Mouse (Mus musculus) brain, adult 10 weeks (tissue): Measurements from ENCODE around the gene Rwdd1. TPM values are rescaled to one million over a fixed set of nuclear protein-coding genes. Genes with fewer than 3 reads are reported as not detected.

Source experiments
- polyA plus RNA-seq: library from polyadenylated mRNA; stranded (reverse); fragments of 350-450 nt; fragmentation: Illumina TruSeq; extraction: RNeasy Lipid Tissue Mini Kit (QIAGEN cat#74804); gene quantifications from one replicate; pipeline ENCODE4 v1.2.3, GENCODE M21; 2015; ENCODE audit warnings: low read depth, low replicate concordance

The Rwdd1 gene
- polyA plus RNA-seq = 102 TPM

DNA sequence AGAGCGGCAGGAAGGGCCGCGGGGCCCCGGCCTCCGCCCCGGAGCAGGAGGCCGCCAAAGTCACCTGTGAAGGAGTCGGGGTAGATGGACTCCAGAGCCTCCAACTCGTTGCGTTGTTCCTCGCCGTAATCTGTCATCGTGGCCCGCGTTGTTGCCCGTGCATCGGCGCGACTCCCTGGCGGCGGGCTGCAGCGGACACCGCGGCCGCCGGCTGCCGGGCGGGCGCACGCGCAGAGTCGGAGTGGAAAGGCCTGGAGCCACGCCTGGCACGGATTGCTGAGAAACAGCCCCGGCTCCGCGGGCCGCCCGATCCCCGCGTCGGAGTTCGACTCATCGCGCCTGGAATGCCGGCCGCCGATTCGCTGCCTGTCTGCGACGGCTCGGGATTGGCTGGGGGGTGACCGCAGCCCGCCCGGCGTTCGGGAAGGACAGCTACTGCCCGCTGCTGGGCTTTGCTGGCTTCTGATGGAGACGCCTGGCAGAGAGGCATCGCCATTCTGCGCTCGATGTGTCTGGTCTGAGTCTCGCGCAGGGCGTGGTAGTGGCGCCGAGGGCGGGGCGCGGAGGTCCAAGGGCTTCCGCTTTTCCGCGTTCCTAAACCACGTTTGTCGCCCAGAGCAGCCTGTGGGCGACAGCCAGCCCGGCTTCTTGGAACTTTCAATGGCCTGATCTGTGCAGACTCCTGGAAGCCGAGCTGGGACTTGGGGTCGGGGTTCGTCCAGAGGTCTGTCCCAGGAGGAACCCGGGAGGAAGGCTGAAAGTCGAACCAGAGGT is at the start of gene Rwdd1:
Rwdd1 (minus strand) TSS at position 323 of the 774 bp plus-strand sequence.

DNA sequence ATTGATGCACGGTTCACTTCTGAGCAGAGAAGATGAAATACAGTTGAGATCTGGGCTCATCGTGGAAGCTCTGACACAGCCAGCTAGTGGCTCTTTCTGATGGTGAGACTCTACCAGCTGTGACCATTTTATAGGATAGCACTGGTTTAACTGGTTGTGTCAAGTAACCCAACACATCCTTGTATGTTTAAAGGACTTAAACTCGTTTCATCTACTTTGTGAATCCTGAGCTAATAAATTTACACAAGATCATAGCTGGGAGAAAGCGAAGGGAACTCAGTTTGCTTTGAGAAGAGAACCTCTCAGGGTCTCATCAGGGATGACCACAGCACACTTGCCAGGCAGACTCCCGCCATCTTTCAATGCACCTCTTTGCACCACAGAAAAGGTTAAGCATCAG is 24.8 kb upstream of the Rwdd1 start, which contains the start of gene Calhm4:
Calhm4 (minus strand) TSS at position 101 of the 400 bp plus-strand sequence.

DNA sequence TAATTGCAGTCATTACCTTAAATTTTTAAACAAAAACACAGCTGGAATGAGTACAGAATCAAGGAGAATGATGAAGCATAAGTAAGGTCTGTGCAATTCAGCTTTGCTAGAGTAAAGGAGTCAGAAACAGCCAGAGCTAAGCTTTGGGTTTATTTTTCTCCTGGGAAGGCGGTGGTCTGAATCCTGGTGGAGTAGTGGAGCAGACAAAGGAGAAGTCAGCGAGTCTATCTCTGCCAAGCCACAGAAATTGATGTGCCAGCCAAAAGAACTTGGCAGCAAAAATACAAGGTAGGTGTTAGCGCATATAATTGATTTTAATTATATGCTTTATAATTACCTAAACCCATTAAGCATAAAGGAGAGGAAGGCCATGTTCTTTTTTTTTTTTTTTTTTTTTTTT is 18.0 kb upstream of the Rwdd1 start, which contains the start of gene Trappc3l:
Trappc3l (plus strand) TSS at position 197 of the 400 bp plus-strand sequence.

DNA sequence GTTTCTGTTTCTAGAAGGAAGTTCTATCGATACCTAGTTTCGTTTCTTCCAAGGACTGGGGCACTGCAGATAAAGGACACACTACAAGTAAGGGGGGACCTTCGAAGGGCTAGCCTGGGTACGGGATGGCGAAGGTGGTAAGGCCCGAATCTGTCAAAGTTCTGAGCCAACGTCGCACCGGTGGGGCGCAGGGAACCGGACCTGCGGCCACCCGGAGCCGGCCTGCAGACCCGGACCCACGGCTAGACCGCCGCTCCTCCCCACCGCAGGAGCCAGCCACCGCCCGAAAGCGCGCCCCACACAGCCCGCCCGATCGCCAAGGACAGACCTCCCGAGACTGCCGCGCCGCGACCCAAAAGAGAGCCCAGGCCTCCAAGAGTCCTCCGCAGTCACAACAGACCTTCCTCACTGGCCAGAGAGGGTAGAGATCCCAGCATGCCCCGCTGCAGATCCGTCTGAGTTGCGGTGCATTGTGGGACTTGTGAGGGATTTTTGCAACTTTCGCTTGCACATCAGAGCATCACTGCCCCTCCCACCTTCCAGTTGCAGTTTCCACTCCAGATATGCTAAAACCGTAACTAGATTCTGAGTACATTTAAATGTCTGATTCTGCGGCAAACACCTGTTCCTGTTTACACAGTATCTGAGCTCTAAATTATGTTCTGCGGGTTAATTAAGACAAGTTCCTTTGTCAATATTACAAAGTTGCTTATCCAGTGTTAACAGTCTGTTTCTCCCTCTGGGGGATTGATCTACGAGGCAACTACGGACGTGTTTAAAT is 68.4 kb downstream of the Rwdd1 start, which contains the start of gene Zup1:
Zup1 (minus strand) TSS at position 467 of the 781 bp plus-strand sequence.

Other genes starting within 250 kb of the Rwdd1 start
- not detected for gene Sult3a2, start 232.9 kb downstream of the Rwdd1 start, polyA plus RNA-seq
- not detected for gene Sult3a1, start 161.9 kb downstream of the Rwdd1 start, polyA plus RNA-seq
- gene Rsph4a, start 114.5 kb downstream of the Rwdd1 start, polyA plus RNA-seq = 3.5 TPM
- 11.7 TPM for gene Zup1, start 68.4 kb downstream of the Rwdd1 start, polyA plus RNA-seq
- gene Trappc3l, start 18.0 kb upstream of the Rwdd1 start, polyA plus RNA-seq = not detected
- gene Calhm4, start 24.7 kb upstream of the Rwdd1 start, polyA plus RNA-seq = not detected
- 3.0 TPM for gene Calhm5, start 76.9 kb upstream of the Rwdd1 start, polyA plus RNA-seq
- 0.88 TPM for gene Calhm6, start 108.4 kb upstream of the Rwdd1 start, polyA plus RNA-seq
- 3.2 TPM for gene Dse, start 188.1 kb upstream of the Rwdd1 start, polyA plus RNA-seq